Mouse (Mus musculus) liver, embryonic 16.5 days (tissue): ENCODE measurements around the gene Cela1. TPM values are rescaled to one million over a fixed set of nuclear protein-coding genes. Genes with fewer than 3 reads are reported as not detected.

Source experiments
- ATAC-seq: fragments of 200-750 bp; cut with Nextera tagmentation; 2 replicates; pipeline ENCODE4 v1.8.0; 2017; ENCODE audit warnings: low read depth, mild to moderate bottlenecking, moderate number of reproducible peaks, moderate library complexity
- H3K27ac ChIP-seq: fragments of 300-500 bp; sonication (generic); 2 replicates; pipeline ENCODE4 v1.5.1; 2014; ENCODE audit warnings: mild to moderate bottlenecking, low read length
- H3K27me3 ChIP-seq: fragments of 300-500 bp; sonication (generic); 2 replicates; pipeline ENCODE4 v1.6.1; 2014; ENCODE audit warnings: low read depth, low read length, mixed read lengths; ENCODE audit not compliant: control insufficient read depth, insufficient read depth
- H3K36me3 ChIP-seq: fragments of 300-500 bp; sonication (generic); 2 replicates; pipeline ENCODE4 v1.6.1; 2014; ENCODE audit warnings: mild to moderate bottlenecking; ENCODE audit not compliant: control insufficient read depth, insufficient read depth
- H3K4me1 ChIP-seq: fragments of 300-500 bp; sonication (generic); 2 replicates; pipeline ENCODE4 v1.6.1; 2014; ENCODE audit warnings: low read depth, low read length, mixed read lengths; ENCODE audit not compliant: control insufficient read depth
- H3K4me2 ChIP-seq: fragments of 300-500 bp; sonication (generic); 2 replicates; pipeline ENCODE4 v1.6.1; 2014; ENCODE audit warnings: low read depth, low read length, mixed read lengths
- H3K4me3 ChIP-seq: fragments of 300-500 bp; sonication (generic); 2 replicates; pipeline ENCODE4 v1.5.1; 2014; ENCODE audit warnings: low read depth, mild to moderate bottlenecking, low read length
- H3K9ac ChIP-seq: fragments of 300-500 bp; sonication (generic); 2 replicates; pipeline ENCODE4 v1.6.1; 2014; ENCODE audit warnings: low read depth, low read length
- H3K9me3 ChIP-seq: fragments of 300-500 bp; sonication (generic); replicated peaks from 2 replicates; pipeline ENCODE4 v1.6.1; 2016; ENCODE audit warnings: low read length; ENCODE audit not compliant: control insufficient read depth
- WGBS: fragments of 180-500 bp; shearing (Covaris S2); extraction: QIAGEN DNeasy Blood & Tissue Kit; methylation state at CpG from one replicate; pipeline ENCODE4 v1.1.7; 2014; ENCODE audit not compliant: insufficient replicate concordance; 5-methylcytosine and 5-hydroxymethylcytosine counted together
- polyA plus RNA-seq: library from polyadenylated mRNA; unstranded; fragments of >200 nt; fragmentation: Nextera tagmentation; extraction: Ambion mirVana; gene quantifications from 2 replicates; pipeline ENCODE4 v1.2.1, GENCODE M21; 2015

The Cela1 gene
- polyA plus RNA-seq, 1 experiment from 2014 or later: 30.0 TPM

DNA sequence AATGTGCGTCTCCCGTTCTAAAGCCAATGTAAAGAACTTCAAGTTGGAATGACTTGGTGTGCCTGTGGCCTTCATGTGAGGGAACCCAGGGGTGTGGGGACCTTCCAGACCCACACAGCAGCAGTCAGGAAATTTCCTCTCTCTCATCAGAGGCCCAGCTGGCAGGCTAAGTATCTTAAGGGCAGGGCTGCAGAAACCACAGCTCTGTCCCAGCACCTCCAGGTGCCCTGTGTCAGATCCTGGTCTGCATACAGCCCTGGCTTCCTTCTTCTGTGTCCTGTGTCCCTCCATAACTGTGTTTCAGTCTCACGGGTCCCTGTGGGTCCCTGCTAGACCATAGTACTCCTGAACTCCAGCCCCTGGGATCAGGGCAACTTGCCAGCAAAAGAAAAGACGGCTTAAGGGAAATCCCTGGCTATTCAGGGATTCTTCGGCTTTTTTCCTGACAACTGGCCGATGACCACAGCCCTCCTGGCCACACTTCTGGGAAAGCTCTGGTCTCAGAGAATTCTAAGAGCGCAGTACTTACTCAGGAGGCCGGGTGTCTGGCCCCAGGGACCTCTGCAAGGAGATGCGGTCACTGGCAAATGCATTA, 27.8 kb upstream of the Cela1 start:
- H3K36me3 ChIP-seq: no peaks in the 10 kb centered on the region
- WGBS: 71% methylated on average over 9 of the region's 9 CpGs

DNA sequence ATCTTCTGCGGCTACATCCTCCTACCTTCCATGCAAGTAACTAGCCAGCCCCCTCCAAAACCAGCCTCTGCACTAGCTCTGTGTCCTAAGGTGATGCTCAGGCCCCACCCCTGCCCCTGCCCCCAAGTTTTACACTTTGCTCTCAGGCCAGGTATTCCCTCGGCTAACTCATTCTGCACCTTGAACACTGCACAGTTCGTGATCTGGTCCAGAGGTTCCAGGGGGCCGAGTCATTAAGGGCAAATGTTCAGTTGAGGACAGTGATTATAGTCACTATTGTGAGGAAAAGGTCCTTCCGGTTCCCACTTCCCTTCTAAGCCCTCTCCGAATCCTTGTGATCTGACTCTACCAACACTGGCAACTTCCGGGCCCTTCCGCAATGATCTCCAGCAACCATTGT, 26.7 kb upstream of the Cela1 start:
- Histone ChIP-seq H3K4me2 (no peak overlapping the region), H3K9ac (no peak overlapping the region), H3K9me3 (no peaks in the 10 kb centered on the region), H3K36me3 (no peaks in the 10 kb centered on the region), H3K4me3 (no peak overlapping the region), H3K27me3 (no peaks in the 10 kb centered on the region), H3K27ac (no peak overlapping the region), H3K4me1 (no peaks in the 10 kb centered on the region)
- WGBS: 68% methylated on average over 8 of the region's 8 CpGs
- ATAC-seq: no peak

More for the DNA sequence above, 27.8 kb upstream of the Cela1 start:
- Histone ChIP-seq H3K4me1 (no peaks in the 10 kb centered on the region), H3K4me2 (no peak overlapping the region), H3K27me3 (no peaks in the 10 kb centered on the region), H3K9me3 (no peaks in the 10 kb centered on the region), H3K9ac (no peak overlapping the region), H3K27ac (no peak overlapping the region), H3K4me3 (no peak overlapping the region)
- no peak for ATAC-seq

DNA sequence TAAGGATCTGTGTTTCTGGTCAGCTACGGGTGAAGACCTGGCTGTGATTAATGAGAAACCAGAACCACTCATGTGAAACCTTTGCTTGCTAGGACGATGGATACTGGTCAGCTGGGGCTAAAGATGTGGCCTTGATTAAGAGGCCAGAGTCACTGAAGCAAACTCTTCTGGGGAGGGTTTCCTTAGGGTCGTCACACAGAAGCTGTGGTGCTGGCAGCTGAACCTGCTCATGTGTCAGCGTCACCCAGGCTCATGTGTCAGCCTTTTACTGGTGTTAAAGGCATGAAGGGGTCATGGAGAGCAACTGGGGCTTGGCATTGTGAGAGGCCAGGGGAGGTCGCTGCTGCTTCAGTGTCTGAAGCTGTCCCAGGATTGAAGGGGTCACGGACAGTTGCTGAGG, 23.1 kb upstream of the Cela1 start:
- no peak overlapping the region for H3K27ac ChIP-seq
- no peak for ATAC-seq
- no peaks in the 10 kb centered on the region for H3K4me1 ChIP-seq
- H3K4me2 ChIP-seq: no peak overlapping the region
- no peak overlapping the region for H3K4me3 ChIP-seq
- no peaks in the 10 kb centered on the region for H3K36me3 ChIP-seq
- H3K9me3 ChIP-seq: no peaks in the 10 kb centered on the region
- 61% methylated on average over 6 of the region's 6 CpGs for WGBS
- no peaks in the 10 kb centered on the region for H3K27me3 ChIP-seq
- no peak overlapping the region for H3K9ac ChIP-seq

DNA sequence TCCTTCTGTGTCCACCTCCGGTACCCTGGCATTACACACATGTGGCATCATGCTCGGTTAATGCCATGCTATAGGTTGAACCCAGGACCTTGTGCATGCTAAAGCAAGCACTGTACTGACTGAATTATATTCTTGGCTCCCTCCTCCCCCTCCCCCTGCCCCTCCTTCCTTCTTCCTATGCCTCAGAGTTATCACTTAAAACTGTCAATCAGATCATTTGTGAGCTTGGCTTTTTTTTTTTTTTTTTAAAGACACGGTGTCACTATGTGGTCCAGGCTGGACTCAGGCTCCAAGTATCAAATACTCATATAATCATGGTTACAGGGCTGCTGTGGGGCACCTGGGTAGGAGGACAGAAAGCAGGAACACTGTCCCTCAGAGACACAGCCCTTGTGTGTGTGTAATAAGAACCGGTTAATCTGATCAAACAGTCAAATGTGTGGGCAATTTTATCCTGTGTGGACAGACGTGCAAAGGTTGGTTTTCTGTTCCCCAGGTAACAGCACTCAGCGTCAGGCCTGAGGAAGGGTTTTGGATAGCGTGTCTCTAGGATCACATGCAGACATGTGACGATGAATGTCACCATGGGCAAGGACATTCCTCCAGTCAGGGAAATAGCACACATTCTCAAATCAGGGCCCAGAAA, 20.8 kb upstream of the Cela1 start:
- H3K27ac ChIP-seq: no peak overlapping the region
- H3K4me2 ChIP-seq: no peak overlapping the region
- peaks cover 5% of the 10 kb centered on the region; the same call in 1 of the 2 replicates for H3K27me3 ChIP-seq
- no peaks in the 10 kb centered on the region for H3K4me1 ChIP-seq
- 33% methylated on average over 8 of the region's 8 CpGs for WGBS
- no peak overlapping the region for H3K4me3 ChIP-seq
- no peak for ATAC-seq
- no peaks in the 10 kb centered on the region for H3K36me3 ChIP-seq
- no peaks in the 10 kb centered on the region for H3K9me3 ChIP-seq
- H3K9ac ChIP-seq: no peak overlapping the region

DNA sequence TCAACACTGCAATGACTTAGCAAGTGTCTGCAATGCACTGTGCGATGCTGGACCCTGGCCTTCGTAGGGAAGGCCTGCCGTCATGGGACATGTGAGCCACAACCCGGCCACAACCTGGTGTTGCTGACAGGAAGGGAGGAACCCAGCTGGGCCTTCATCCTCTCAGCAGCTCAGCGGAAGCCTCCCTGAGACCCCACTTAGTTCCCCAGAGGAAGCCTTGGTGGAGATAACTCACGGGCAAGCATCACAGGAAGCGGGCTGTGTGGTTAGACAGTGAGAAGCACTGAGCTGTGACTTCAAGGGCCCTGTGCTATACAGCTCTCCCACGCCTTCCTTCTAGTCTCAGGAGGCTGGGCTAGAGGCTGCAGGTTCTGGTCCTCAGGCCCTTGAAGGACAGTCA, 18.5 kb upstream of the Cela1 start:
- Histone ChIP-seq H3K9me3 (no peaks in the 10 kb centered on the region), H3K36me3 (no peaks in the 10 kb centered on the region), H3K9ac (no peak overlapping the region), H3K27me3 (peaks cover 5% of the 10 kb centered on the region; the same call in 1 of the 2 replicates), H3K4me1 (peaks cover 10% of the 10 kb centered on the region), H3K4me2 (no peak overlapping the region), H3K4me3 (no peak overlapping the region), H3K27ac (no peak overlapping the region)
- WGBS: 17% methylated on average over 8 of the region's 8 CpGs
- 0 out of 2 replicates have a peak, but pooled peaks have one; percentile 39 for ATAC-seq

DNA sequence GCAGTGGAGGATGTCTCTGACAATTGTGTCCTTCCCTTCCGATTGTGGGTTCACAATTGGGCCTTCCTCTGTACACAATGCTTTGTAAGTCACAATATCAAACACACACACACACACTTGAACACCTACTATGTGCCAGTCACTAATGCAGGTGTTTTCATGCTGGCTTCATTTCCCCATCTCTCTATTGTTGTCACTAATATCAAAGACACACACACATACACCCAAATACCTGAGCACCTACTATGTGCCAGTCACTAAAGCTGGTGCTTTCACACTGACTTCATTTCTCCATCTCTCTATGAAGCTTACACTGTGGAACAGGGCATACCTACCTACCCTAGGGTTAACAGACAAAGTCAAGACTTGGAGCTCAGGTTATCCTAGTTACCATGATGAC, 17.7 kb upstream of the Cela1 start:
- Histone ChIP-seq H3K4me3 (no peak overlapping the region), H3K36me3 (no peaks in the 10 kb centered on the region), H3K9ac (no peak overlapping the region), H3K27ac (no peak overlapping the region), H3K9me3 (no peaks in the 10 kb centered on the region), H3K27me3 (peaks cover 5% of the 10 kb centered on the region; the same call in 1 of the 2 replicates), H3K4me1 (peaks cover 18% of the 10 kb centered on the region), H3K4me2 (no peak overlapping the region)
- no peak for ATAC-seq
- 55% methylated on average over 1 of the region's 1 CpGs for WGBS

DNA sequence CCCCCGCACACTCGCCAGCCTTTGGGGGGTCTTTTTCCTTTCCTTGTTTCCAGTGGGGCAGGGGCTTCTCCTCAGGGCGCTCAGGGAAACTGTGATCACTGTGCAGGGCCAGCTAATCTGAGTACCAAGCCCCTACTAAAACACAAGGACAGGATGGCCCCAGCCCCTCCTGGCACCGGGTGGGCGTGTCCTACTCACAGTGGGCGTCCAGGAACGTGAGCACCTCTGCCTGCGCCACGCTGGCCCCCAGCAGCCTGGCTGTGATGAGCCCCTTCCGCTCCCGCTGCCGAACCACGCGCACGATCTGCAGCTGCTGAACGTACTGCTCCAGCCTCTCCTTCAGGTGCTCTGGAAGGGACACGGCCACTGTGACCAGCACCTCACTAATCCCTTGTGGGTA, 16.2 kb upstream of the Cela1 start:
- Histone ChIP-seq H3K4me2 (no peak overlapping the region), H3K27me3 (peaks cover 5% of the 10 kb centered on the region; the same call in 1 of the 2 replicates), H3K4me1 (peaks cover 21% of the 10 kb centered on the region), H3K4me3 (no peak overlapping the region), H3K9ac (no peak overlapping the region), H3K27ac (no peak overlapping the region), H3K36me3 (no peaks in the 10 kb centered on the region), H3K9me3 (no peaks in the 10 kb centered on the region)
- no peak for ATAC-seq
- WGBS: 30% methylated on average over 17 of the region's 17 CpGs

DNA sequence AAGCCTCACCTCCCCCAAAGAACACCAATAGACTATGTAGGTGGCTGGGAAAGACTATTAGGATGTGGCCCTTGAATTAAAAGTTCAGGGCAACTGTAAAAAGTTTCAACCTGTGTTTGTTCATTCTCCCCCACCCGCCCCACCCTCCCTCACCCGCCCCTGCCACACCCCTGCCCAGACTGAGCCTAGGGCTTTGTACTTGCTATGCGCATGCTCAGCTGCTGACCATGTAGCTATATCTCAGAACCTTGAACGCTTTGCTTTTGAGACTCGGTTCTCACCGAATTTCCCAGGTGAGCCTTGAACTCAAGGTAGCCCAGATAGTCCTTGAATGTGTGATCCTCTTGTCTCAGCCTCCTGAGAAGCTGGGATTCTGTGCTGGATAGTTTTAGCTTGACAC, 14.1 kb upstream of the Cela1 start:
- no peak overlapping the region for H3K9ac ChIP-seq
- H3K9me3 ChIP-seq: no peaks in the 10 kb centered on the region
- no peak overlapping the region for H3K27ac ChIP-seq
- peaks cover 21% of the 10 kb centered on the region for H3K4me1 ChIP-seq
- no peak overlapping the region for H3K4me3 ChIP-seq
- ATAC-seq: no peak
- peak overlapping the region; percentile 11; the same call in 1 of the 2 replicates for H3K4me2 ChIP-seq
- no peaks in the 10 kb centered on the region for H3K36me3 ChIP-seq
- WGBS: 23% methylated on average over 6 of the region's 6 CpGs
- peaks cover 5% of the 10 kb centered on the region; the same call in 1 of the 2 replicates for H3K27me3 ChIP-seq

DNA sequence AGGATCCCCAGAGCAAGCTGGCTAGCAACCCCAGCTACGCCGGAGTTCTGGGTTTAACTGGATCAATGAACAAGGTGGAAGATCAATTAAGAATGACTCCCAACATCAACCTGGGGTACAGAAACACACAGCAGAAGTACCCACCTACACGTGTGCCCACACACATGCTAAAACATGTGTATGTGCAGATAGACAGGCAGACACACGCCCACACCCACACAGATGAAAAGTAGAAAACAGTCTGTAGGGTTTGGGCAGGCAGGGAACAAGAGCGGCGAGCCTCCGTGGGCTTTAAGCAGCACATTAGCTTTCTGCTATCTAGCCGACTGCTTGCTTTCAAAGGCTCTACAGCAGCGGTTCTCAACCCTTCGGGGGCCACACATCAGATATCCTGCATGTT, 13.4 kb upstream of the Cela1 start:
- Histone ChIP-seq H3K27me3 (peaks cover 5% of the 10 kb centered on the region; the same call in 1 of the 2 replicates), H3K4me3 (no peak overlapping the region), H3K4me1 (peaks cover 21% of the 10 kb centered on the region), H3K27ac (no peak overlapping the region), H3K36me3 (no peaks in the 10 kb centered on the region), H3K9me3 (no peaks in the 10 kb centered on the region), H3K4me2 (no peak overlapping the region), H3K9ac (no peak overlapping the region)
- WGBS: 18% methylated on average over 10 of the region's 10 CpGs
- no peak for ATAC-seq
